Mouse (Mus musculus): Measurements from ENCODE around the gene Etnk2.
A peak's percentile ranks its signal among the peaks of the same experiment; 100 is the strongest.

Gene Etnk2

DNA sequence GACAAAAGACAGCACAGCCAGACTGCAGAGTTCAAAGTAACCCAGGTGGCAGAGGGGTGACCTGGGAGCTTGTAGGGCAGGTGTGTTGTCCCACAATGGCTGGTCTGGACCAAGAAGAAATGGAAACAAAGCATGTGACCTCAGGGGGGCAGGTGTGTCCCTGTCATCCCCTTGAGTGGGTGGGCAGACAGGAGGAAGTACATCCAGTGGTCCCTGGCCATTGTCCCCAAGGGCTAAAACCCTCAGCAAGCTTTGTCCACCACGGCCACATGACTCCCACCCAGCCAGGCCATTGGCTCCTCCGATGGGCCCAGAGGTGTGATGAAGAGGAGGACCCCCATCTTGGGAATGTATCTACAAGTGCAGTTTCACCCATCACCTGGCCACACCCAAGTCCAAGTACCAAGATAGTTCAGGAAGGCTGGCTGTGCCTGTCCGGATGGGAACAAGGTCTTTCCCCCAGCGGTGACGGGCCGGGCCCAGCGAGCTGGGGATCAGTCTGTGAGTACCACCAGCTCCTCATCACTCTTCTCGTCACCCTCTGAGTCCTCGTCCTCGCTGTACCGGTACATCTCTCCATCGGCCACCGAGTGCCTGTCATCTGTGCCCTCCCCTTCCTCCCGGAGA lies 19.9 kb downstream of the Etnk2 start:
- no peak for DNase-seq

DNA sequence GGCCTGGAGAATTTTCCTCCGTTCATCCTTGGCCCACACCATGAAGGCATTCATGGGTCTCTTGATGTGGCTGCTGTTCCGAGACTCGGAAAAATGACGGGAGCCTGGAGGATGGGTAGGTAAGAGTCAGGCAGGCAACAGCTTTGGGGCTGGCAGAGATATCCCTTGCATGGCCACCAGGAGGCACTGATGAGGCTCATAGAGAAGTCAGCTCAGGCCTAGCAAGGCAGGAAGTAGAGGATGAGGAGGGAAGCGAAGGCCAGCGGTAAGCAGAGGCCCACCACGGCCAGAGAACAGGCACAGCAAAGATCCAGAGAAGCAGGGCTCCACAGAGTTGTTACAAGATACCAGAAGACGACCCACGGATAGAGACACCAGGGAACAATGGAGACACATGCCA lies 22.1 kb downstream of the Etnk2 start:
- DNase-seq = peak; percentile 38 to 48

DNA sequence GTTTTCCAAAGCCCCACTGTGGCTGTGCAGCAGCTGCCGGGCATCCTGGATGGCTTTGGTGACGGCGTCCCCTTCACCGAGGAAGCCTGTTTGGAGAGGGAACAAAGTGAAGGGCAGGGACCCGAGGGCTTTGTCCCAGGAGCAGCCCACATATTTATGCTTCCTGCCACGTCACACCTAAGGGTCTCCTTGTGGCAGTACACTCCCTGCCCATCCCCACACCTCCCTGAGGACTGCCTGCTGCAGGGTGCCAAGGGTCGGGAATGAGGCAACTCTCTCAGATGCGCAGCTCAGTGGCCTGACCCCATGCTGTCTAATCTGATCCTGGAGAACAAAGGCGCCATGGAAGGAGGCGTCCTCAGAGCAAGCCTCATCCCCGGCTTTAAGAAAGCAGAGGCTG lies 22.8 kb downstream of the Etnk2 start:
- no peak for DNase-seq

DNA sequence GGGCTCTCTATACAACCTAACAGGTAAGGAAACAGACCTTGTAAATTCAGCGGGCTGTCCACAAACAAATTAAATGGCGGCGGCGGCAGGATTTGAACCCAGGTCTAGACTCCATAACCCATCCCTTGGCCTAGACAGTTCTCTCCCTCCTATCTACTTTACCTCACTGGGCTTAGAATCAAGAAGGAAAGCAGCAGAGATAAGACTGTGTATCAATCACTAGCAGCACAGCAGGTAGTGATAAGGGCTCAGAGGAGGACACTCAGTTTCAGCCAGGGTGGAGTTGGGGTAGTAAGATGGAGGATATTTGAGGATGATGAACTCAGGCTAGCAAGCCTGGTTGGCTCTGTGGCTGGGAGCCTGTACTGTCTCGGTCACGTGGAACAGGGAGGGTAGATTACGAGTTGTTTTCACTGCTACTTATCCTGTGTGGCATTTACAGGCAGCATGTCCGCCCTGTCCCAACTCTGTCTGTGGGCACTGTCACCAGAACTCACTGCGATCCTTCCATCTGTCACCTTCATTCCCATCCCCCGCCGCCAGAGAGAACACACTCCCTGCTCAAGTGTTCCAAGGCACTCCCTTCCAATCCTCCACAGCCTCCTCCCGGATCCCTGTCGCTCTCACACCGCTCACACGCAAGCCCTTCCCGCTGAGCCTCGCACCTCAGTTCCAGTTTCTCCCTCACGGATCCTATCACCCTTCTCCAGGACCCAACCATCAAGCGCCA lies 24.3 kb downstream of the Etnk2 start:
- no peak for DNase-seq

DNA sequence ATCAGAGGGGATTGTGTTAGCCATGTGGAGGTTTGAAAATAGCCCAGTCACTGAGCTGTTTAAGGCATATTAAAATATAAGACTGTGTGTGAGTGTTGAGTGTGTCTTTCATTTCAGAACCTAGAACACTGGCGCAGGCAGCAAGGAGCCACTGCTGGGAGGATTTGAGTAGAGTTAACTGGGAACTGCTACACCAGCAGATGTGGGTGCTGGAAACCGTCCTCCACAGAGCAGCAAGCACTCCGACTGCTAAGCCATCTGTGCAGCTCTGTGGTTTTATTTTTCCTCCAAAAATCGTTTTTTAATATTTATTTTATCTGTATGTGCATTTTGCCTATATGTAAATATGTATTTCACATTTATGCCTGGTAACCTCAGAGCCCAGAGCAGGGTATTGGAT lies 31.3 kb downstream of the Etnk2 start:
- DNase-seq = no peak

DNA sequence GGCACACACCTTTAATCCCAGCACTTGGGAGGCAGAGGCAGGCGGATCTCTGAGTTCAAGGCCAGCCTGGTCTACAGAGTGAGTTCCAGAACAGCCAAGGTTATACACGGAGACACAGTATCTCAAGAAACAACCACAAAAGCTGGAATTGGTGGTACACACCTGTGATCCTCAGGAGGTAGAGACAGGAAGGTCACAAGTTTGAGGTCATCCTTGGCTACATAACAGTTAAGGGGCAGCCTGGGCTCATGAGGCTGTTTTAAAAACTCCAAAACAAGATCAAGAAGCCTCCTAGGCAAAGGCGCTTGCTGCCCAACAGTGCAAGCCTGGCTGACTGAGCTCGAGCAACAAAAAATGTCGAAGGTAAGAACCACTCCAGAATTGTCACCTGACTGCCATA lies 33.3 kb downstream of the Etnk2 start:
- DNase-seq = no peak

DNA sequence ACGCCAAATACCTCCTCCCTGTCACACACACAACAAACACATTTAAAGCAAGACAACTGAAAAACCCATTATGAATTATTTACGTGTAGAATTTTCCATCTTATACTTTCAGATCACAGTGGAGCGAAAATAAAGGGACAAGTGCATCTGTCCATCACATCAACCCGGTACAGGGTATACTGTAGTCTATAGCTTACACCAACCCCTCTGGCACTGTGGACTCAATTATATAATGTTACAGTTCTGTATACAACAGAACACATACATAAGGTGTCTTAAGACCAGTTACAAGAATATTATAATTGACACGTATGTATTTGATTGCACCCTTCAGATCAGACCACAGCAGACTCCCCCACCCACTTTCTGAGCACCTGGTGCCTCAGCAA lies 33.7 kb downstream of the Etnk2 start:
- no peak for DNase-seq

DNA sequence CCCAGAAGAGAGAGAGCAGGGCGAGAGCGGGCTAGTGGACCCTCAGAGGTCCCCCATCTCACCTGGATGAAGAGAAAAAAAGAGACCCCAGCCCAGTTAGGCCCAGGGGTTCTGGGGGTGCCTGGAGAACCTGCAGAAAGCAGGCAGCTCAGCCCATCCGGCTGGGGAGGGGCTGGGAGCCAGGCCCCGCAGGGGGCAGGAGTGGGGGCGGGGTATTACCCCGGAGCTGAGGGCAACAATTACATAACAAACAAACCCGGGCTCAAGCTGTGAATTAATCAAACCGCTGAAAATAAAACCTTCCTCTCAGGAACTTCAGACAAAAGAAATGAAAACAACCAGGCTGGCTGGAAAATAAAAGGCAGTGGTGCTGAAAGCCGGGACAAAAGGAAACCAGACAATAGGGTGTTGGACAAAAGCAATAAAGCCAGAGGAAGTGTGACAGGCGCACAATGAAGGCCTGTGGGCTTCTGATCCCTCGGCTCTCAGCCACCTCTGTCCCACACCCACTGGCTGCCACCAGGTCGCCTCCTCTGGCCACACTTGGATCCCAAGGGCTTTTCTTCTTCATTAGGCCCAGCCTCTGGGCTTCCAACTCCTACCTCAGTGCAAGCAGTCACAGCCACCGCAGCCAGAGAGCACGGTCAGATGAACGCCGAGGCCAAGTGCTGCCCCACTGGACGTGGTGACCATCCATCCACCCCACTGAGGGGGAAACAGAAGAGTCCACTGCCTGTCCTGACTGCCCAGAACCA lies 34.3 kb downstream of the Etnk2 start:
- no peak for DNase-seq

DNA sequence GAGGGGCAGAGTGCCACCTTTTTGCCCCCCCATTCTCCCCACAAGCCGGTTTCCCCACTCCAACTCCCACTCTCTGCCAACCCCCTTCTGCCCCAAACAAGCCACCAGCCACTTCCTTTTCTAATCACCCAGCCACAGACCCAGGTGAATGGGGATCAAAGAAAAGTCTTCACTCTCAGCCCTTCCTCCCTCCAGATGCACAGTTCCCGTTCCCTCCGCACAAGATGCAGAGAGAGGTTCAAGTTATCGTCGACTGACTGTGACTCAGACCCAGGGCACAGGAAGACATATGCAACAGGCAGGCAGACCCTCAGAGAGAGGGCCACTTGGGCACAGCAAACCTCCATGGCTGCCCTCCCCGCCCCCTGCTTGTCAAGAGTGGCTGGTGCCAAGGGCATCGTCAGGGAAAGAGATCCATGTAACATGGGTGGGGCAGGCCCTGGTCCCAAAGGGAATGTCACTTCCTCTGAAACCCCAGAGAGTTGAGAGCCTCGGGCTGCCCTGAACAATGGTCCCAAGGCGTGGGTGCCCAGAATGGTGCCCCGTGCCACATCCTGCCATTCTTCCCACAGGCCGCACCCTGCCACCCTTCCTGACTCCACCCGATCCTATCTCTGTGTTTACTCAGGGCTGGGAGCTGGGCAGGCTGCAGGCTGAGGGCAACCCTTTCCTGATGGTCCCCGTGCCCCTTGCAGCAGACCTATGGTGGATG lies 36.8 kb downstream of the Etnk2 start:
- no peak for DNase-seq

DNA sequence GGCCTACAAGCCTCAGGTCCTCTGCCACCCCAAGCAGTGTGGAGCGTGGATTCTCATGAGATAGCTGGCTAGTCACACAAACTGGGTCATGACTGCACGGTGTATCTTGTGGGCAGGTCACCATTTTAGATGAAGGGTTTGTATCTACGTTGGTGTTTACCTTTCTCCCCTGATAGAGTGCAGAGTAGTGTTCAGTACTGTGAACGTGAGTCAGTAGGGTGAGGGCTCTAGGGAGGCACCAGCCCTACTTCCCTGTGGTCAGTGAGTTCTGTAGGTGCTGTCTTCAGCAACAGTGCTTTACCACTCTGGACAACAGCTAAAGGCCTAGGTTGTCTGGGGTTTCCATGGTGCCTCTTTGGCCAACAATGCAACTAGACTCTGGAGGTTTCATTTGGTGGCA lies 40.6 kb downstream of the Etnk2 start:
- no peak for DNase-seq

DNA sequence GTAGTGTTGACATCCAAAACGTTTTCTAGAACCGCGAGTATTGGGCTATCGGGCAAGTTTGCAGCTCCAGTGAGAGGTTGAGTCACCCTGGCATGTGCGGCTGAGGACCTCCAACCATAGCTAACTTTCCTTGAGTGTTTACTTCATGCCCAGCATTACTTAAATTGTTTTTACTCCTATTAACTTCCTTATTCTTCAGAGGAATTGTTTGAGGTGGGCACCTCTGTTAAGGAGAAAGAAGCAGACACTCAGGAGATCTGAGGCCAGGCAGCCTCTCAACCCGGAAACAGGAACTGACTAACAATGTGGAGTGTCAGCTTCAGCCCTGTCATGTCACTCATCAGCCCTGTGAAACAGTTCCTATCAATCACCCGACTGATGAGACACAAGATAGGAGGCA lies 43.2 kb downstream of the Etnk2 start:
- no peak for DNase-seq

DNA sequence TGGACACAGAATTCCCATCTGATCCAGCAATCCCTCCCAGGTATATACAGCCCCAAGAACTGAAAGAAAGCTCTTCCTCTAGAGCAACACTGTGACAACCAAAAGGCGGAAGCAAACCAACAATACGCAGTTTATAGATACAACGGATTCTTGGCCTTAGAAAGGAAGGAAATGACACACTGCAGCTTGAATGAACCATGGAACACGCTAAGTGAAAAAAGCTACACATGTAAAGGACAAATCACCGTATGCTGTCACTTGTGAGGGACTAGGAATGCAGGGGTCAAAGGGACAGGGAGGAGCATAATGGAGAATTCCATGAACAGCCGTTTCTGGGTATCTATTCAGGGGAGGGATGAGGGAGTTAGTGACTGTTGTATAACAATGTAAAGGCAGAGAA lies 44.1 kb downstream of the Etnk2 start:
- DNase-seq = no peak

DNA sequence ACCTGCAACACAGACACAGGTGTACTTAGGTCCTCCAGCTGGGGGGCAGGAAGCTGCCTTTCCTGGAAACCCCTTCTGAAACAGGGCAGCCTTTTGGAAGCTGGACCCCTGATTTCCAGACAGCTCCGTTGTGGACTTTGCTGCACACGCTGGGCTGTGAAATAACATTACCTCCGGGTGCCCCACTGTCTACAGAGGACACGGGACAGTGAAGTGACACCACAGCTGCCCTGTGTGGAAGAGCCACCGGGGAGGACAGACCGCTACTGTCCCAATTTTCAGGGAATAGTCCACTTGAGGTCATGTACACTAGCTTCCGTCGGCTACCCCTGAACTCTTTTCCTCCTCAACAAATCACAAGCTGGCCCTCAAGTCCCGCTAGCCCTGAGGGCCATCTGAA lies 44.9 kb downstream of the Etnk2 start:
- no peak for DNase-seq

DNA sequence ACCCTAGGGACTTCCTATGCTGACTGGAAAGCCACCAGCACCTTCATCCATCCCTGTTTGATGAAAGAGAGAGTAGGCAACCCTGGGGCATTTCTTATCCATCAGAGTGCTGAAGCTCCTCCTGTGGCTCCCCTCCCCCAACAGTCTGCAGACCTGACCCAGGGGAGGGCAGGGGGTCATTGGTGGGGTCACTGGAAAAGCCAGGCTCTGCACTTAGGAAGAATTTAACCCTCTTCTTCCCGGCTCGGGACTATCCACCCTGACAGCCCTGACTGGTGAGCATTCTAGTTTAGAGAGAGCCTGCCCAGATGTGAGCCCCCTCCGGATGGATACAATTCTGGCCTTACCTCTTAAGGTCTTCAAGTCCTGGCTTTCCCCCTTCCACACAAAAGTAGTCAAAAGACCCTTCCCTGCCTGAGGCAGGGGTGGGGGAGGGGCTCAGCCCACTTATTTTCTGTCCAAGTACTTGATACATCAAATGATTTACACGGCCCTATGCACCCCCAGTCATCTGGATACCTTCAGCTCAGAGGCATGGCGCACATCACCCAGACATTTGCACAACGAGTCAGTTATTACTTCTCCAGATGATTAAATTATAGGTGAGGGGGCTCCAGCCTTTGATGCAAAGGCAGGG lies 45.6 kb downstream of the Etnk2 start:
- no peak for DNase-seq

DNA sequence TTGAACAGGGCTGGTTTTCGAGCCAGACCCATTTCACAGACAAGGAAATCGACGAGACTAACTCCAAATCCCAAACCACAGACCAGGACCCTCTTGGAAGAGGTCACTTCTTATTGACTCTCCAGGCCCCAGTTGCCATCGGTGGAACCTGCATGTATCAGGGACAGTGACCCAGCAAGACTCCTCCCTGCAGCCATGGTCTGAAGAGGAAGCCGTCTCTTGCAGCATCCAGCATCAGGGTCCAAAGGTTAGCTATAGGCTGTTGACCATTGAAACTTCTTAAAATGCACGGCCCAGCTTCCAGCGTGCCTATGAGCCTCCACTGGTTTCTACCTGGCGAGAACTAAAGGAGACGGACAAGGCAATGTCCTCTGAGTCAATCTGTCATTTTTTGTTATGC lies 46.4 kb downstream of the Etnk2 start:
- no peak for DNase-seq

DNA sequence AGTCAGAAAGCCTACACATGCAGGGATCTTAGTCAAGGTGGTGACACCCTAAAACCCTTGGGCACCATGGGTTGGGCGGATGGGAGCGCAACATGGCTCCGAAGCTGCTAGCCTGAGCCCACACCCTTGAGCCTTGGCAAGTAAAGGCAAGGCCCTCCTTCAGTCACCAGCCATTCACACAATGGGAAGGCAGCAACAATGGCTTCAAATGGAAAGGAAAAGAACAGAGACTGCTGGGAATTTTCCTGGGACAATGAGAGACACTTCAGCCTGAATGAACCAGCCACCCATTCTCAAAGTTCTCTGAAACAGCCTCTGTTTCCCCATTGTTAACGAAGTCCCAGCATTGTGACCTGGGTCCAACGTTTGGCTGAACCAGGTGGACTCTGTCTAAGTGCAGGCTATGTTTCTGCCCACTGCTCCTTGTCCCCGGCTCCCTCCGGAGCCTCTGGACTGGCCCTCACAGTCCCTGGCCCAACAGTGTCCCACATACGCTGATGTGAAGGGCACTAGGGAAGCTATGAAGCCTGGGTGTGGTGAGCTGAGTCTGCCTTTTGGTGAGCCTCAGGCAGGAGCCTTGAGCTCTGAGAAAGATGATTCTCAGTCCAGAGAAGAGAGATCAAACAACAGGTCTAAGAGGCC lies 48.3 kb downstream of the Etnk2 start:
- no peak for DNase-seq

DNA sequence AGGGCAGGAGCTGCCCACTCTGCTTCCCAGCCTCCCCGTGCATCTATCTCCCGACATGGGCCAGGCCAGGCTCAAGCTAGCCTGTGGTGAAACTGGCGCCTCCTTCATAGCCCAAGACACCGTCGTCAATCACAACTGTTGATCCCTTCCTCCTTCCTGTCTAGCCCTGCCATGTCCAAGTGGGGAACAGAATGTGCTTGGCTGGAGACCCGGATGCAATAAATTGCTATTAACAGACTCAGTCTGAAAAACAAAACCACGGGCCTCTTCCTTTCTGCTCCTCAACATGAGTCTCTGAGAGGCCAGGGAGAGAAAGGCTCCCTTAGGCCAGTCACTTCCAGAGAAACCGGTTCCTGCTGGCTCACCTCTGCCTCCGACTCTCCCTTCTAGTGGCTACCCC lies 49.6 kb downstream of the Etnk2 start:
- DNase-seq = no peak

DNA sequence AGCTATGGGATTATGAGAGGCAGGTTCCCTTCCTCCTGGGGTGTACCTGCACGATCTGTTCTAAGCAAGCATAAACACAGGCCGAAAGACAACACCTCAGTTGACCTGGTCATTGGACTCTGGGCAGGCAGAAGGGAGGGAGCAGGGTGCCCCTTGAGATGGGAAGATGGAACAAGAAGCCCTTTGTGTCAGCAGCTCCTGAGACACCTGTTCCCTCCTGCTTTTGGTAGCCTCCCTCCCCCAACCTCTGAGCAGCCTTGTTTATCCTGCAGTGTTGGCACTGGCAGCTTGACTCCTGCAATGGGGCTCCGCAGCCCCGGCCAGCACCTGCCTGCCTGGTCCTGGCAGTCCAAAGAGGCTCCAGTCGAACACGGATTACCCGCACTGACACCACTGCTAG lies 51.7 kb downstream of the Etnk2 start:
- no peak for DNase-seq

DNA sequence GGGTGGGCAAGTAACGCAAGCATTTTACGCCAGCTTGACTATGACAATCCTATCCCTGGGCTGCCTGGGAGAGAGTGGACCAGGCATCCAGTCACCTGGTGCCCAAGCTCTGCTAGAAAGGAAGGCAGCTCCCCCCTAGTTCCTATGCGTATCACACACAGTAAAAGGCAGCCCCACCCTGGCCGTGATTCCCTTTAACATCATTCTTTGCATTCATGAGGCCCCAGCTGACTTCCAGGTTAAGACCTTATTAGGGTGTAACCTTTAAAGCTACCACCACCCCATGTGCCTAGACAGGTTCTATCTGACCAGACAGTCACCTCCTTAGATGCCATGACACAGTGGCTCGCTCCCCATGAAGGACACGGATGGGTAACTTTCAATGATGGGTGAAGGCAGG lies 52.1 kb downstream of the Etnk2 start:
- DNase-seq = no peak

DNA sequence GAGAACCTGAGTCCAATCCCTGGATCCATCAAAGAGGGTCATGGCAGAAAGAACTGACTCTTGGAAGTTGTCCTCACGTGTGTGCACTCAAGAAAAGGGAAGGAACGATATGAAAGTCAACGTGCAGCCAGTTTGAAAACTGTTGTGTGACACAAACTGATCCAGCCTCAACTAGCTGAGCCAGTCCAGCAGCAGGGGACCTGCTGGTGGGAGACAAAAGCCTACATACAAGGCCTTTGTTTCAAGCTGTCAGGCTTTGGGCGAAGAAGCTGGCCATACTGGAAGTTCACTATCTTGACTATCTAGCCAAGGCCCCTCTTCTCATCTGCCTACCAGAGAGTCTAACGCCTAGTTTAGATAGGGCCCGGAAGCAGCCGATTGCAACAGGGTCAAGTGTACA lies 53.1 kb downstream of the Etnk2 start:
- no peak for DNase-seq

DNA sequence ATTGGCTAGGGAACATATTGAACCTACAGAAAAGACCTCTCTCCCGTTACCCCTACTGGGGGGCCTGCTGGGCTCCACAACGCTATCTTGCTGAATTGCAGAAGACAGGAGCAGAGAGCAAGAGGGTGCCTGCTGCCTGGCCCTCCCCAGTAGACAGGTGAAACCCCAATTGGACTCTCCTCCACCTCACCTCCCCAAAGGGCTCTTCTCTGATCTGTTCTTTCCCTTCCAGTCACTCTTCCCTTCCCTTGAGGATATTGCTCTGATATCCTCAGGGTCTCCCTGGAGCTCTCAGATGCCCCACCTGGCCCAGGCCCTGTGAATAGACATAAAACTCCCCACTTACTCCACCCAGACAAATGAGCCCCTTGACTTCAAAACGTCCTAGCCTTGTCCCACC lies 53.7 kb downstream of the Etnk2 start:
- no peak for DNase-seq

DNA sequence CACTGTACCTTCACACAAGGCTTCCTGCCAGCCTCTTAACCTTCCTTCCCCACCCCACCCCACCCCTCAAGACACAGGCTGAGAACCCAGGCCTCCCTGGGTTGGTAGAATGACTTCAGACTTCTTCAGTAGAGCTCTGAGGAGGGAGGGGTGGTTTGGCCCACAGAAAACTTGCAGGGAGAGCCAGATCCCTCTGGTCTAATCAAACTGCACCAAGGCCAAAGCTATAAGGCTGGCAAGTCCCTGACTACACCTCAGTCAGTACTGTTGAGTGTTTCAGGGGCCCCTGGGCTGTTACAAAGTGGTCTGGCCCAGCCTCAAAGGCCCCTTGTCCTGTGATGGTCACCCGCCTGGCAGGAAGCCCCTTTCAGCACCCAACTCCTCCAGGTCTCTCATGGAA lies 54.2 kb downstream of the Etnk2 start:
- no peak for DNase-seq

Data from cerebellum, postnatal 36 days (tissue).